Mouse (Mus musculus) kidney, postnatal 10 days (tissue): ENCODE data around the gene Lce1h.

Source experiments
- DNase-seq: peaks from one replicate; pipeline ENCODE4 v3.0.0; 2021; ENCODE audit warnings: mixed read lengths

Lce1h gene

GRCm38 (mm10) chr3:92764965-92765364 lies at the start of gene Lce1h:
Gene Lce1h (minus strand): TSS chr3:92765065.
- no peak for DNase-seq

- DNase-seq = no peak
Measured at GRCm38 (mm10) chr3:92807791-92808190, 42.9 kb upstream of the Lce1h start, which contains the start of gene Lce1k. Gene Lce1k (minus strand): TSS chr3:92807891.

- no peak for DNase-seq
Measured at GRCm38 (mm10) chr3:92790414-92790813, 25.5 kb upstream of the Lce1h start, which contains the start of gene Lce1j. Gene Lce1j (minus strand): TSS chr3:92790514.

- DNase-seq = no peak
Measured at GRCm38 (mm10) chr3:92778799-92779198, 13.9 kb upstream of the Lce1h start, which contains the start of gene Lce1i. Gene Lce1i (minus strand): TSS chr3:92778899.

GRCm38 (mm10) chr3:92771573-92771972 lies 6.7 kb upstream of the Lce1h start:
- no peak for DNase-seq

- DNase-seq = no peak
Measured at GRCm38 (mm10) chr3:92753197-92753596, 11.7 kb downstream of the Lce1h start.

- no peak for DNase-seq
Measured at GRCm38 (mm10) chr3:92752238-92752637, 12.6 kb downstream of the Lce1h start, which contains the start of gene Lce1g. Gene Lce1g (minus strand): TSS chr3:92752338.

GRCm38 (mm10) chr3:92738996-92739395 lies 25.9 kb downstream of the Lce1h start, which contains the start of gene Gm38119:
Gene Gm38119 (minus strand): TSS chr3:92739096.
- no peak for DNase-seq

- no peak for DNase-seq
Measured at GRCm38 (mm10) chr3:92722631-92723030, 42.2 kb downstream of the Lce1h start.

- DNase-seq = no peak
Measured at GRCm38 (mm10) chr3:92720250-92720649, 44.6 kb downstream of the Lce1h start, which contains the start of gene Lce1f. Gene Lce1f (minus strand): TSS chr3:92720350.

- no peak for DNase-seq
Measured at GRCm38 (mm10) chr3:92715122-92715521, 49.7 kb downstream of the Lce1h start.
